Mouse (Mus musculus) liver, embryonic 14.5 days (tissue): Measurements from ENCODE around the gene Bspry.

Experiments
- CTCF ChIP-seq: IDR thresholded peaks from 2 replicates; pipeline ENCODE4 v1.5.1; 2016; ENCODE audit warnings: antibody characterized with exemption, low read depth, control low read depth
- EP300 ChIP-seq: IDR thresholded peaks from 2 replicates; pipeline ENCODE4 v1.6.1; 2016; ENCODE audit warnings: antibody characterized with exemption, low read depth

GRCm38 (mm10) chr4:62517538-62518415 is 37.9 kb downstream of the Bspry start:
- TF ChIP-seq CTCF = peak; percentile 10; the same call in 1 of the 2 replicates
- TF ChIP-seq EP300 = no peak
